Mouse (Mus musculus): Measurements from ENCODE around the gene Polr2b.

GRCm38 (mm10) chr5:77277204-77277603 is 32.7 kb upstream of the Polr2b start:
- TF ChIP-seq EP300 (IDR thresholded peaks at IDR 0.05; ENCODE audit: low read depth) (no peak), CTCF (IDR thresholded peaks at IDR 0.05; ENCODE audit: low read depth) (no peak)

All from heart, postnatal 0 days (tissue).